Mouse (Mus musculus) fibroblast of lung, adult 2 months (primary cell): Measurements from ENCODE around the gene Tmem104.

Experiments
- DNase-seq: peaks from one replicate; pipeline ENCODE4 v3.0.0-alpha.2; 2011; ENCODE audit warnings: low read depth

Tmem104 gene

DNA sequence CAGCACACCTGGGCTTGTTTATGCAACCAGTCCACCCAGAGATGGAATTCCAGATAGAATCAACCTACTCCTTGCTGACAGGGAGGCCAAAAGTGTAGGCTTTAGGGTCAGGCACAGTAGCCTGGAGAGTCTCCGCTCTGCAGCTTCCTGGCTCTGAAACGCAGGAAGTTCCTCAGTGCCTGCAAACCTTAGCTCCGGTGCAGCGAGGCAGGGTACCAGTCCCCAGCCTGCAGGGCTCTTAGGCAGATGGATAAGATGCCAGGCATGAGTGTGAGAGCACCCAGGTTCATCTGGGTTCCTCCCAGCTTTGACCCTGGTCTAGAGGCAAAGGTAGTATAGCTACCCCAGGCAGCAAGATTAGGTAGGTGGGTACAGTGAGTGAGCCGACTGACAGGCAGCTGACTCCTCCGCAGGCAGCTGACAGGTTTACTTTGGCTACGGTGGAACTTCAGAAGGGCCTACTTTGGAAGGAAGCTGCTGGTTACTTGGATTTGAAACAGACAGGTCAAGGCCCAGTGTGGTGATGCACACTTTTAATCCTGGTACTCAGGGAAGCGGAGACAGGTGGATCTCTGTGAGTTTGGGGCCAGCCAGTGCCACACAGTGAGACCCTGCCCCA, 19.5 kb upstream of the Tmem104 start:
- DNase-seq = no peak

DNA sequence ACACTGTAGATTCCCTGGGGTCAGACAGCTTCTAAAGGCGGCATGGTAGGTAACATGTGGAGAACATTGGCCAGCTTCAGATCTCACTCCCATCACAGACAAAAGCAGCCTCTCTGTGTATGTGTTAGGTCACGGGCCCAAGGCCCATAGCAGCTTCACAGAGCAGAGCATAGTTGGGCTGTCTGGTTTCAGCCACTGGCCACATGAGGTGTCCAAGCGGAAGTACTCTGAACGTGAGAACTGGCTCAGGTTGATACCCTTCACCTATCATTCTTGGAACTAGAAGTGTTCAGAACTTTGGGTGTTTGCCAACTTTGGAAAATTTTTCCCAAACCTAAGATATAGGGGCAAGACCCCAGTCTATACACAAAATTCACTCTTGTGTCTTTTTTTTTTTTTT, 17.9 kb upstream of the Tmem104 start:
- DNase-seq = no peak

- DNase-seq = no peak
These were observed 16.2 kb upstream of the Tmem104 start for GRCm38 (mm10) chr11:115171125-115171524.

GRCm38 (mm10) chr11:115172825-115173287, 14.4 kb upstream of the Tmem104 start:
- no peak for DNase-seq

- no peak for DNase-seq
These were observed 13.5 kb upstream of the Tmem104 start for GRCm38 (mm10) chr11:115173549-115174339.

DNA sequence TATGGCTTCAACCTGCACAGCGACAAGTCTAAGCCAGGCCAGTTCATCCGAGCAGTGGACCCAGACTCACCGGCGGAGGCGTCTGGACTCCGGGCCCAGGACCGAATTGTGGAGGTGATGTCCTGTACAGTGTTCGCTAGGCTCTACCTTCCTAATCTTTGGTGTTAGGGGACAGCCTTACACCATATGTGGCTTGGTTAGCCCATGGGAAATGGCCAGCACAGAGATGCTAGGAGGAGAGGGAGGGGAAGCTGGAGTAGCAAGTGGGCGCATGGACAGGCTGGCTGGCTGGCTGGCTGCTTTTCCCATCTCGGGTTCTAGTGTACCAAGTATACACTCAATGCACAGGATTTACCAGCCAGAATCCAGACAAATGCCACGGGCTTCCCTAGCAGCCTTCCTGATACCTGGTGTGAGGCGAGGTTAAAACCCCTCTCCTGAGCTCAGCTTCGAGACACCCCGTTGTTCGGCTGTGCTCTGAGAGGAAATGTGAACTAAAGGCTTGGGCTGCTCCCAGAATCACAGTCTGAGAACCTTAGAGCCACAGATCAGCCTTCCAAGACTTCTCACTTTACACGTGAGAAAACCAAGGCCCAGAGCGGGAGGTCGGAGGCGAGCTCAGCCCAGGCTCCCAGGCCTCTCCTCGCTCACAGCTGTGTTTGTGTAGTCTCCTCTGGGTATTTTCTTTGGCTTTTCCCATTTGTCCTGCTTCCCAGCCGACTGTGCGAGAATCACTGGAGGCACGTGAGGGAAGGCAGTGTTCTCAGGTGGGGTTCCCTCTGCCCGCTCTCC, 10.7 kb upstream of the Tmem104 start:
- DNase-seq = peak; percentile 67

DNA sequence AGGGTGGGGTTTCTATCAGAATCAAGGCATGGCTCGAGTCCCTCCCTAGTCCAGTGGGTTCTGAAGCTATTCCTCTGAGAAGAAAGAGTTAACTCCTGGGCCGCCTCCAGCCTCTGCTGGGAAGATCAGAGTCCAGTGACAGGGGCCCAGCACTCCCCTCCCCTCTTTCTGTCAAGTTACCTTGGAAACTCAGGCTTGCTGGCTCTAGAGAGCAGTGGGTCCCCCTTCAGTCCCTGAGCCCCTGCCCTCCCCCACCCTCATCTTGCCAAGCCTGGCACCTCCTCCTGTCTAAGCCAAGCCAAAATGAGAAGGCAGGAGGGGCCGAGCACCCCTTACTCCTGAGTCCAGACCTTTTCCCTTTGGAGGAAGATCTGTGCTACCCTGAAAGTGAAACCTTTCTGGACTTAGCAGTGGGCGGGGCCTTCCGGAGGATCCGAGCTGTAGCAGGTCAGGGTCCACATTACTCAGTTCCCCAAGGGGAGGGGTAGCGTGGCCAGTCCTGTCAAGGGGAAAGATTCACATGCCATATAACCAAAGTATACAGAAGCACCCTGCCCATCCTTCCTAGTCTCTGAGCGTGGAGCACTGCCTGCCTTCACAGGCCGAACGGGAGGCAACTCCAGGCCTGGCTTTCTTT, 9.6 kb upstream of the Tmem104 start:
- DNase-seq = no peak

DNA sequence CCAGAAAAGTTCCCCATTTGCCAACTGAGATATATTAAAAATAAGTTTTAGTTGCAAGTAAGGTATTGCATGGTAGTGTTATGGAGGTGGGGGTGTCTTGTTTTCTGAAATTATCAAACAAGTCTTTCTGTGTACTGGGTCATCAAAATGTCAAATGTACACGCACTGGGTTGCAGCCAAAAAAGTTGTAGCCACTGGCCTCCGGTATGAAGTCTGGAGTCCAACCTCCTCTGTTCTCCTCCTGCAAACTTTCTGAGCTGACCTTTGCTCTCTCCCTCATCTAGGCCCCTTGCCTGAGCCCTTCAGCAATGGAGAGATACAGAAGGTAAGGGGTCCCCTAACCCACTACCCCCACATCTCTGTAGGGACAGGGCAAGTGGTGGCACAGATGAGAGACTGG, 8.5 kb upstream of the Tmem104 start:
- DNase-seq = no peak

DNA sequence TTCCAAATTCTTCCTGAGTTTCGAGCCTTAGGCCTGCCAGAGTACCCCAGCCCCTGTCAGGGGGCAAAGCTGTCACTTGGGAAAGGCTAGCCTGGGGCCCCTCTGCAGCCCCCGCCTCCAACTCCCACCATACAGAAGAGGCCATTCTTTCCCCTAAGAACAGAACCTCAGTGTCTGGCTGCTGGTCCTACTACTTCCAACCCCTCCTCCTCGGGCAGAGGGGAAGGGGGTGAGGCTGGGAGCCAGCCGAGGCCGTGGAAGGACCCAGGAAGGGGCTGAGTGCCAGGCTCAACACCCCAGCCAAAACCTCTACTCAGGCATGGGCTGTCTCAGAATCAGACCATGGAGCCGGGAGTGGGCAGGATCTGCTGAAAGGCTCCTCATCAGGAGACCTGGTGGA, 8.1 kb upstream of the Tmem104 start:
- no peak for DNase-seq

DNA sequence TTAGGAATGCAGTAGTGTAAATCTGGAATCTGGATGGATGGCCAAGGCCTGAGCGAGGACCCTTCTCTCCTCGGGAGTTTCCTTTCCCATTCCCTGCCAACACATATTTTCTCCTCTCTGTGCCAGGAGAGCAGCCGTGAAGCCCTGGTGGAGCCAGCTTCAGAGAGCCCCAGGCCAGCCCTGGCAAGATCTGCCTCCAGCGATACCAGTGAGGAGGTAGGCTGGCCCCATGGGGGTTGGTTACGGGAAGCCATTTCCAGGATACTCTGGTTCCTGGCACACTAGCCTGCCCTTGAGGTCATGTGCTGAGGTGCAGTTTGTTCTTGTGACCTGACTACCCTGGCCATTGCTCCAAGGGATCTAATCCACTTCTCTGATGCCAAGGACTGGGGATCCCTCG, 7.4 kb upstream of the Tmem104 start:
- no peak for DNase-seq

DNA sequence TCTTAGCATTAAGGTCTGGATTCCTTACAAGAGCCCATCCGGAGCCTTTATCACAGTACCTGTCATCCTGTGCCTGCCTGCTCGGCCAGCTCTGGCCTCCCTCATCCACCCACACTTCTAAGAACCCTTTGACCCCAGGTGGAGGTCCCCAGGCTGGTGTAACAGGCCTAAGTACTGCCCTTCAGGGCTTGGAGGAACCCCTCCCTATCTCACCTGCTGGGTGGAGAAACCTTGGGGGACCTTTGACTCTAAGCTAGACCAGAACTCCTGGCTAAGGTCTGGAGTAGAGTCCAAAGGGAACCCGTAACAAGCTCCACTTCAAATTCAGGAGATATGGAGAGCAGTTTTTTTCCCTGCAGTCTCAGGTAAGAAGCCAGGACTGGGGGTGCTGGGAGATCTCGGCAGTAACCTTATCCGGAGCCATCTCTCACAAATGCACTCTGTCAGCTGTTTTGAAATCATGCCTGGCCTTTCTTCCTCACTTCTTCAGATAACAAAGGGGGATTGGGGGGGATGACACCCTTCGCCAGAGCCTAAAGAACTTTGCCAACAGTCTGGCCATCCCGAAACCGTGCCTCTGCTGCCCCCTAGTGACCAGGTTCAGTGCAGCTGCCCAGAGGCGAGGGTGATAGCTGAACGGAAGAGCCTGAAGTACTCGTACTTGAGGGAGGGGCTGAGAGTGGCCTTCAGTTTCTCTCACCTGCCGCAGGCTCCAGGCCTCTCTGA, 5.2 kb upstream of the Tmem104 start:
- no peak for DNase-seq

- DNase-seq = no peak
These were observed 2.3 kb upstream of the Tmem104 start for GRCm38 (mm10) chr11:115184973-115185372.

GRCm38 (mm10) chr11:115187693-115188092, 406 bp downstream of the Tmem104 start, which contains the start of gene Nat9:
Gene Nat9, minus strand, starts transcription at chr11:115187859.
- no peak for DNase-seq

DNA sequence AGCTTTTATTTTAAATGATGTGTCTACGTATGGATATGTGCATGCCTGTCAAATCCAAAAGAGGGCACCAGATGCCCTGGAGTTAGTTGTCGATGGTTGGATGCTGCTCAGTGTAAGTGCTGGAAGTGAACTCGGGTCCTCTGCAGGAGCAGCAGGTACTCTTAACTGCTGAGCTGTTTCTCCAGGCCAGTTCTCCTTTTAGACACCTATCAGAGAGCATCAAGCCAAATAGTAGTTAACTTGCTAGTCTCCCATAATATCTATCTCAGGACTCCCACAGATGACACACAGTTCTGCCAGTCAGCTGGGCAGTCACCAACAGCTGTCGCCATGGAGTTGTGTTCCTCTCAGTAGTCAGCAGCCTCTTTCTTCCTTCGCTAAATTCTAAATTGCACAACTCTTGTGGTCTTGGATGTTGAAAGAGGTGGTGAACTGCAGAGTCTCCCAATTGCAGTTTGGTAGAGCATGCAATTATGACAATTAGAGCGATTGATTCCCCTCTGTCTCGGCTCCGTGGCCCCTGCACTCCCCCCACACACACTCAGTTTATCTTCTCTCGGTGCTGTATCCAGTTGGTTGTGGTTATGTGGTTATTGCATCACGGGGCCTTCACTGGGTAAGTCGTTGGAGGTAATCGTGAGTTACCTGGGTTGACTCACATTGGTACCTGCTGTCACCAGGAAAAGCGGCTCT, 1.4 kb downstream of the Tmem104 start:
- DNase-seq = no peak

DNA sequence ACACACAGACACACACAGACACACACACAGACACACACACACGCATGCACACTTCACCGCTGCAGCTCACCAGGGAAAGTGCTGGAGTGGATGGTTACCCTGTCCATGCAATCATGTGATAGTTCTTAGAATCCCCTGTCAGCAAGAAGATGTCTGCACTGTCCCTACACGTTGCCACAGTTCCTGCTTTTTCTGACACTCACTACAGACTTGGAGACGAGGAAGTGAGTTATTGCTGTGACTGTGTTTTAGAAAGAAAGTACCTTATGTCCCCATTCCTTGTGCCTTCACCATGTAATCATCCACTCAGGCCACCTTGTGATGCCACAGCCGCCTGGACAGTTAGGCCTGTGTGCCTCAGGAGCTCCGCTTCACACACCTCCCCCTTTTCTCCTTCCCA, 2.0 kb downstream of the Tmem104 start:
- DNase-seq = no peak

- no peak for DNase-seq
These were observed 4.9 kb downstream of the Tmem104 start for GRCm38 (mm10) chr11:115192180-115192579.

DNA sequence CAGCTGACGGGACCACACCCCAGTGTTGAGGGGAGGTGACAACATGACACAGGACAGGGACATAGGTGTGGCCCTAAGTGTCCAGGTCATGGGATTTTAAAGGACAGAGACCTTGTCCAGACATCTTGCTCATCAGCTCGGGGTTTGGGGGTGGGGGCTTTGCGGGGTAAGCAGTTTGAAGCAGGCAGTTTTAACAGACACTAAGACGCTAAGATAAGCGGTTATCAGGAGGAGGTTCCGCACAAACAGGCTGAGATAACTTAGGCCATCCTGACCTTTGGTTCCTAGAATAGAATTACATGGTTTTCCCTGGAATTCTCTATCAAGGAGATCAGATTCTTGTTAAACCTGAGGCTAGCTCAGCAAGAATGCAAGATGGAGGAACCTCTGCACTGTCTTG, 7.4 kb downstream of the Tmem104 start:
- DNase-seq = no peak

- DNase-seq = no peak
These were observed 8.6 kb downstream of the Tmem104 start for GRCm38 (mm10) chr11:115195933-115196332.

DNA sequence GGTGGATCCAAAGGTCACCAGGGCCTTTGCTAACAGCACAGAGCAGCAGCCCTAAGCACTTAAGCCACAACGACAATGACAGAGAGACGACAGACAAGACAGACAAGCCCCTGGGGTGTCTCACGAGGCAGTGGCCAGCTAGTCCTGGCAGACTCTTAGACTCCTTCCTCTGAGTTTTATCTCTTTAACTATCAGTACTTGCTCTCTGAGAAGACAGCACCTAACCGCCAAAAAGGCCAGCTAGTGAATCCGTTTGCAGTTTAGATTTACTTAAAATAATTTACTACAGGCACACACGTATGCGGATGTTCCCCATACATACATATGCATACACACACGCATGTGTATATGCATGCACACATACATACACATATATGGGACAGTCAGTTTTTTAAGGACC, 10.3 kb downstream of the Tmem104 start:
- no peak for DNase-seq

GRCm38 (mm10) chr11:115198932-115199384, 11.7 kb downstream of the Tmem104 start:
- DNase-seq = no peak

DNA sequence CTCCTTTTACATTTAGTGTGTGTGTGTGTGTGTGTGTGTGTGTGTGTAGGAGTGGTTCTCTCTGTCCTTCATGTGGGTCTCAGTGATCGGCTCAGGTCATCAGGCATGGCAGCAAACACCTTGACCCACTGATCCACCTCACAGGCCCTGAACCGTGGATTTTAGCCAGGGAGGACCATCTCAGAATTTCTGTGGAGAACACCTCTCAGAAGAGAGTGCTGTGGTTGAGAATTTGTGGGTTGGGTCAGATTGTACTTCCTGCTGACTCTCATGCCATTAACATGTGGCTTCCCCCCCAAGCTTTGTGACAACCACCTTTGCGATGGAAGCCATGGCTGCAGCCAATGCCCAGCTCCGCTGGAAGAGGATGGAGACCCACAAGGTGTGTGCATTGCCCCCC, 13.2 kb downstream of the Tmem104 start:
- no peak for DNase-seq
